Mouse (Mus musculus): ENCODE measurements around the gene Slc2a4. TPM values are rescaled to one million over a fixed set of nuclear protein-coding genes. Genes with fewer than 3 reads are reported as not detected.
A peak's percentile ranks its signal among the peaks of the same experiment; 100 is the strongest.

Slc2a4 gene
- polyA plus RNA-seq, 1 experiment, result 2.7 TPM

DNA sequence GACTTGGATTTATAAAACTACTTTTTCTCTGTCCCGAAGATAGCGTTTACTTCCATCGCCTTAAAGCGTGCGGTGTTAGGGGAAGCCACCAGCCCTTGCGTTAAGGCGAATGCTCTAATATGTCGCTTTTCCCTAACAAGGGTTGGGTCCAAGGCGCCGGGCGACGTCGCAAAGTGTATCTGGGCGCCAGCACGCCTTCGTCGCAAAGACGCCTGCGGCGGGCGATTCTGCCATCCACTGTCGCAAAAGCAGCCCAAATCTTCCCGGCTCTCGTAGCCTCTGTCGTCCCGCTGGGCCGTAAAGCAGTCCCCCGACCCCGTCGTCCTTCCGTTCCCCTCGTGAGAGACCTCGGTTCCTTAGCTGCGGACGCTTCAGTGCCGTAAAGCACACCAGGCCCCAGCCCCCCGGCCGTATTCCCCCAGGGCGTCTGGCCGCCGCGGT lies 46.6 kb downstream of the Slc2a4 start:
- H3K4me3 ChIP-seq (ENCODE audit: low read depth, low read length), result peak overlapping the region; percentile 92
- peak overlapping the region; percentile 92 for H3K27ac ChIP-seq (ENCODE audit: insufficient read depth, low read length)
- H3K36me3 ChIP-seq (ENCODE audit: control insufficient read depth, insufficient read depth, low read length, poor library complexity, severe bottlenecking), result peaks cover 12% of the 10 kb centered on the region; the same call in 1 of the 2 replicates
- no peaks in the 10 kb centered on the region for H3K4me1 ChIP-seq (ENCODE audit: control insufficient read depth, insufficient read depth, low read length)
- H3K9ac ChIP-seq (ENCODE audit: low read depth, poor library complexity, severe bottlenecking), result peak overlapping the region; percentile 84
- no peaks in the 10 kb centered on the region for H3K9me3 ChIP-seq (replicated peaks; ENCODE audit: control insufficient read depth, insufficient read depth, low read length, poor library complexity, severe bottlenecking)
- TF ChIP-seq CTCF (IDR thresholded peaks at IDR 0.05; ENCODE audit: low read depth, low read length) (no peak), EP300 (IDR thresholded peaks at IDR 0.05; ENCODE audit: insufficient read depth, low read depth, low read length) (no peak), POLR2A (IDR thresholded peaks at IDR 0.05; ENCODE audit: insufficient read depth, low read length) (no peak)
- no peaks in the 10 kb centered on the region for H3K27me3 ChIP-seq (ENCODE audit: control insufficient read depth, insufficient read depth, low read length, poor library complexity, severe bottlenecking)

DNA sequence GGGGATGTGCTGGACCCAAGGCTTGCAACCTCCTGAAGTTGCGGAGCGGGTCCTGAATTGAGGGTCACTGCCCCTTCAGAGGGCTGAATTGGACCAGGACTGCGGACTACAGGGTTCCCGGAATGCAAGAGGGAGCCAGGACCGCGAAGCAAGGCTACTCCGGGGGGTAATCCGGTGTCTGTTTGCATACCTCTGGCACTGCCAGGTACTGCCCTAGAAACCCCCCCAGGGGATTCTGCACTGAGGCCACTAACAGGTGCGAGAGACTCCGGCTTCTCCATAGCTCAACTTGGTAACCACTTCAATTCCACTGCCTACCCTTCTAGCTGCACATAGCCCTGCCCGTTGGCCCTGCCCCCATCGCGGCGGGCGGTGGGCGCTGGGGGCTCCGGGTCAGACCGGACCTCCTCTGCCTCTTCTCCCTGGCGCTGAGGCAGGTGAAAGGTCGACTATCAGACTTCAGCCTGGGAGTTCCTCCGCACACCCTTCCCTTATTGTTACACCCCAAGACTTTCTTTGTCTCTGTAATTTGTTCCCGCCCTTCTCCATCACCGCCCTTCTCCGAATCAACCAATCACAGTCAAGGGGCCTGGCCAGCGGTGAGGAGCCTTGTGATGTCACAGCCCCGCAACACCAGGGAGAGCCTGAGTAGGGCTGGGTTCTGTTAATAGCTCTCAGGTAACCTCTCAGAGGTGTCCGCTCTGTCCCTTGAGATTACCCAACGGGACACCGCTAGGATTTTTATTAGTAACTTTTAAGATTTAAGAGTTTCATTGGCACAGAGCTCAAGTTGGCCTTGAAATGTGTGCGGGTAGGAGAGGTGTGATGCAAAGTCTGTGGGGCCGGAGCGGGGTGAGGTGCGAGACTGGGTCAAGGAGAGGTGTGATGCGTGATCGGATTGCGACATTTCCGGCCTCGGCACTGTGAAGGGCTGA lies 47.2 kb downstream of the Slc2a4 start, which contains the start of the genes 2810408A11Rik and Neurl4:
TSS of gene 2810408A11Rik (minus strand) at position 517 of the 935 bp plus-strand sequence.
TSS of gene Neurl4 (plus strand) at position 602 of the 935 bp plus-strand sequence.
- TF ChIP-seq CTCF (IDR thresholded peaks at IDR 0.05; ENCODE audit: low read depth, low read length), result no peak
- TF ChIP-seq EP300 (IDR thresholded peaks at IDR 0.05; ENCODE audit: insufficient read depth, low read depth, low read length), result no peak; the same call in 1 of the 2 replicates
- Histone ChIP-seq H3K27me3 (ENCODE audit: control insufficient read depth, insufficient read depth, low read length, poor library complexity, severe bottlenecking) (no peaks in the 10 kb centered on the region), H3K36me3 (ENCODE audit: control insufficient read depth, insufficient read depth, low read length, poor library complexity, severe bottlenecking) (peaks cover 12% of the 10 kb centered on the region; the same call in 1 of the 2 replicates), H3K9me3 (replicated peaks; ENCODE audit: control insufficient read depth, insufficient read depth, low read length, poor library complexity, severe bottlenecking) (no peaks in the 10 kb centered on the region), H3K4me1 (ENCODE audit: control insufficient read depth, insufficient read depth, low read length) (no peaks in the 10 kb centered on the region), H3K4me3 (ENCODE audit: low read depth, low read length) (peak within 1 kb of the TSS; percentile 92), H3K9ac (ENCODE audit: low read depth, poor library complexity, severe bottlenecking) (peak within 1 kb of the TSS; percentile 84), H3K27ac (ENCODE audit: insufficient read depth, low read length) (peak within 1 kb of the TSS; percentile 92)

DNA sequence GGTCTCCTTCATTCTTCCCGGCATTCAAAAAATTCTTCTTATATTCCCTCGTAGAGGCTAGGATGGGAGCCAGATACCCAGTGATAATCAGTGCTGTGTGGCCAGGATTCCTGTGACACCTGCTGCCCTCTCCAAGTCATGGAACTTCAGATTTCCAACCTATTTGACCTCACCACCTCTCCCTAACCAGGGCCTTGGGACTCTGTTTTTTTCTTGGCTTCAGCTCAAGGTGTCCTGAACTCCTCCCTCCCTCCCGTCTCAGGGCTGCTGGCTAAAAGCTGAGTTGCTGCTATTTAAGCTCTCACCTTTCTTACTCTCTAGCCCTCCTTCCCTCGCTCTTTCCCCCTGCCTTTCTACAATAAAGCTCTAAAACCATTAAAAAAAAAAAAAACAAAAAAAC lies 48.1 kb downstream of the Slc2a4 start:
- Histone ChIP-seq H3K9me3 (replicated peaks; ENCODE audit: control insufficient read depth, insufficient read depth, low read length, poor library complexity, severe bottlenecking) (no peaks in the 10 kb centered on the region), H3K27ac (ENCODE audit: insufficient read depth, low read length) (no peak overlapping the region), H3K9ac (ENCODE audit: low read depth, poor library complexity, severe bottlenecking) (peak overlapping the region; percentile 69), H3K4me3 (ENCODE audit: low read depth, low read length) (peak overlapping the region; percentile 11; the same call in 1 of the 2 replicates), H3K4me1 (ENCODE audit: control insufficient read depth, insufficient read depth, low read length) (no peaks in the 10 kb centered on the region), H3K36me3 (ENCODE audit: control insufficient read depth, insufficient read depth, low read length, poor library complexity, severe bottlenecking) (peaks cover 7% of the 10 kb centered on the region; the same call in 1 of the 2 replicates), H3K27me3 (ENCODE audit: control insufficient read depth, insufficient read depth, low read length, poor library complexity, severe bottlenecking) (no peaks in the 10 kb centered on the region)
- TF ChIP-seq EP300 (IDR thresholded peaks at IDR 0.05; ENCODE audit: insufficient read depth, low read depth, low read length) (no peak), CTCF (IDR thresholded peaks at IDR 0.05; ENCODE audit: low read depth, low read length) (no peak), POLR2A (IDR thresholded peaks at IDR 0.05; ENCODE audit: insufficient read depth, low read length) (no peak)

DNA sequence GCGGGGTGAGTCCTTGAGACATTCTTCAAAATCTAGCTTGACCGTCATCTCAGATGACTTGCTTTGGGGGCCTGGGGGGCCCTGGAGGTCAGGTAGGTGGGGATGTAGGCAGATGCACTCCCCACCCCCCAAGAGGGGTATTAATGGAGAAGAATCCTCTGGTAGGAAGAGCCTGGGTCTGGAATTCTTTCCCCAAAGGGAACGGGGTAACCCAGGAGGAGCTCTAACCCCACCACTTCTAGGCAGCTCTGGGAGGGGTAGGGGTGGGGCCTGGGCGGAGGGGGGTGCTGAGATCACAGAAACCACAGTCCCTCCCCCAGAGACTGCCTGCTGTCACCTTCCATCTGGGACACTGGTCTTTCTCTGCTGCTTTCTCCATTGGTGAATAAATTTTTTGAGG lies 52.7 kb downstream of the Slc2a4 start, which contains the start of gene Acap1:
TSS of gene Acap1 (minus strand) at position 249 of the 400 bp plus-strand sequence.
- H3K36me3 ChIP-seq (ENCODE audit: control insufficient read depth, insufficient read depth, low read length, poor library complexity, severe bottlenecking), result no peaks in the 10 kb centered on the region
- no peaks in the 10 kb centered on the region for H3K27me3 ChIP-seq (ENCODE audit: control insufficient read depth, insufficient read depth, low read length, poor library complexity, severe bottlenecking)
- no peaks in the 10 kb centered on the region for H3K9me3 ChIP-seq (replicated peaks; ENCODE audit: control insufficient read depth, insufficient read depth, low read length, poor library complexity, severe bottlenecking)
- no peak within 1 kb of the TSS for H3K4me3 ChIP-seq (ENCODE audit: low read depth, low read length)
- no peak for TF ChIP-seq CTCF (IDR thresholded peaks at IDR 0.05; ENCODE audit: low read depth, low read length)
- TF ChIP-seq EP300 (IDR thresholded peaks at IDR 0.05; ENCODE audit: insufficient read depth, low read depth, low read length), result no peak
- TF ChIP-seq POLR2A (IDR thresholded peaks at IDR 0.05; ENCODE audit: insufficient read depth, low read length), result no peak
- H3K9ac ChIP-seq (ENCODE audit: low read depth, poor library complexity, severe bottlenecking), result peak within 1 kb of the TSS; percentile 52
- peaks cover 3% of the 10 kb centered on the region for H3K4me1 ChIP-seq (ENCODE audit: control insufficient read depth, insufficient read depth, low read length)
- no peak within 1 kb of the TSS for H3K27ac ChIP-seq (ENCODE audit: insufficient read depth, low read length)

DNA sequence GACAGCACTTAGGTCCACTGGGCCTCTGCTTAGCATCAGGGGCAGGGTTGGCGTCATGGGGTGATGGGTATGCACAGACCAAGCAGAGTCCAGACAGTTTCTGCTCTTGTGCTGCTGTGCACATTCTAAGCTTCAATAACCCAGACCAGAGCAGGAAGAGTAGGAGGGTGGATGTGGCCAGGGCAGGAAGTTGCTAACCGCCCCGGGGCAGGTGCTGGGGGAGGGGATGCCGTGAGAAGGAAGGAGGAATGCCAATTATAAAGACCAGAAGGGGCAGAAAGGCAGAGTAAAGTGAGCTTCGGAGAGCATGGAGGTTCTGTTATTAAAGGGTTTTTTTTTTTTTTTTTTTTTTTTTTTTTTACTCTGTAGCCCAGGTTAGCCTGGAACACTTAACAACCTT lies 53.3 kb downstream of the Slc2a4 start:
- H3K9me3 ChIP-seq (replicated peaks; ENCODE audit: control insufficient read depth, insufficient read depth, low read length, poor library complexity, severe bottlenecking), result no peaks in the 10 kb centered on the region
- H3K27me3 ChIP-seq (ENCODE audit: control insufficient read depth, insufficient read depth, low read length, poor library complexity, severe bottlenecking), result no peaks in the 10 kb centered on the region
- no peaks in the 10 kb centered on the region for H3K36me3 ChIP-seq (ENCODE audit: control insufficient read depth, insufficient read depth, low read length, poor library complexity, severe bottlenecking)
- no peak overlapping the region for H3K4me3 ChIP-seq (ENCODE audit: low read depth, low read length)
- H3K9ac ChIP-seq (ENCODE audit: low read depth, poor library complexity, severe bottlenecking), result peak overlapping the region; percentile 52; the same call in 1 of the 2 replicates
- TF ChIP-seq EP300 (IDR thresholded peaks at IDR 0.05; ENCODE audit: insufficient read depth, low read depth, low read length) (no peak), CTCF (IDR thresholded peaks at IDR 0.05; ENCODE audit: low read depth, low read length) (no peak), POLR2A (IDR thresholded peaks at IDR 0.05; ENCODE audit: insufficient read depth, low read length) (no peak)
- H3K27ac ChIP-seq (ENCODE audit: insufficient read depth, low read length), result no peak overlapping the region
- peaks cover 3% of the 10 kb centered on the region for H3K4me1 ChIP-seq (ENCODE audit: control insufficient read depth, insufficient read depth, low read length)

Other genes with a start within 250 kb of the Slc2a4 start
- gene Polr2a, start 189.6 kb downstream of the Slc2a4 start, polyA plus RNA-seq (2011; ENCODE audit: insufficient read depth, insufficient read length, low read depth, missing spikeins), result 102 and 103 TPM in 2 replicates
- gene Slc35g3, start 186.2 kb downstream of the Slc2a4 start, polyA plus RNA-seq (2011; ENCODE audit: insufficient read depth, insufficient read length, low read depth, missing spikeins), result not detected in 2 replicates
- 3.6 and 4.8 TPM in 2 replicates for gene Zbtb4, start 182.3 kb downstream of the Slc2a4 start, polyA plus RNA-seq (2011; ENCODE audit: insufficient read depth, insufficient read length, low read depth, missing spikeins)
- gene Chrnb1, start 152.2 kb downstream of the Slc2a4 start, polyA plus RNA-seq (2011; ENCODE audit: insufficient read depth, insufficient read length, low read depth, missing spikeins), result 10.1 and 12.1 TPM in 2 replicates
- 1.8 and 2.5 TPM in 2 replicates for gene Fgf11, start 146.3 kb downstream of the Slc2a4 start, polyA plus RNA-seq (2011; ENCODE audit: insufficient read depth, insufficient read length, low read depth, missing spikeins)
- 10.1 and 11.6 TPM in 2 replicates for gene Tmem102, start 142.6 kb downstream of the Slc2a4 start, polyA plus RNA-seq (2011; ENCODE audit: insufficient read depth, insufficient read length, low read depth, missing spikeins)
- gene Gm39566, start 132.9 kb downstream of the Slc2a4 start, polyA plus RNA-seq (2011; ENCODE audit: insufficient read depth, insufficient read length, low read depth, missing spikeins), result not detected in 2 replicates
- not detected in 2 replicates for gene Spem2, start 129.7 kb downstream of the Slc2a4 start, polyA plus RNA-seq (2011; ENCODE audit: insufficient read depth, insufficient read length, low read depth, missing spikeins)
- gene Spem1, start 126.0 kb downstream of the Slc2a4 start, polyA plus RNA-seq (2011; ENCODE audit: insufficient read depth, insufficient read length, low read depth, missing spikeins), result not detected in 2 replicates
- gene Nlgn2, start 110.4 kb downstream of the Slc2a4 start, polyA plus RNA-seq (2011; ENCODE audit: insufficient read depth, insufficient read length, low read depth, missing spikeins), result 19.6 and 25.4 TPM in 2 replicates
- 97.1 and 103 TPM in 2 replicates for gene Tmem256, start 109.7 kb downstream of the Slc2a4 start, polyA plus RNA-seq (2011; ENCODE audit: insufficient read depth, insufficient read length, low read depth, missing spikeins)
- 27.2 and 31.2 TPM in 2 replicates for gene Plscr3, start 101.8 kb downstream of the Slc2a4 start, polyA plus RNA-seq (2011; ENCODE audit: insufficient read depth, insufficient read length, low read depth, missing spikeins)
- 15.6 and 19.6 TPM in 2 replicates for gene Tnk1, start 89.5 kb downstream of the Slc2a4 start, polyA plus RNA-seq (2011; ENCODE audit: insufficient read depth, insufficient read length, low read depth, missing spikeins)
- not detected in 2 replicates for gene Tmem95, start 70.2 kb downstream of the Slc2a4 start, polyA plus RNA-seq (2011; ENCODE audit: insufficient read depth, insufficient read length, low read depth, missing spikeins)
- gene Kctd11, start 66.8 kb downstream of the Slc2a4 start, polyA plus RNA-seq (2011; ENCODE audit: insufficient read depth, insufficient read length, low read depth, missing spikeins), result 5.2 and 6.3 TPM in 2 replicates
- gene Acap1, start 52.6 kb downstream of the Slc2a4 start, polyA plus RNA-seq (2011; ENCODE audit: insufficient read depth, insufficient read length, low read depth, missing spikeins), result 1.5 and 2.3 TPM in 2 replicates
- gene 2810408A11Rik, start 47.2 kb downstream of the Slc2a4 start, polyA plus RNA-seq (2011; ENCODE audit: insufficient read depth, insufficient read length, low read depth, missing spikeins), result 11.6 and 13.1 TPM in 2 replicates
- 27.9 and 32.4 TPM in 2 replicates for gene Neurl4, start 47.1 kb downstream of the Slc2a4 start, polyA plus RNA-seq (2011; ENCODE audit: insufficient read depth, insufficient read length, low read depth, missing spikeins)
- gene Gps2, start 34.3 kb downstream of the Slc2a4 start, polyA plus RNA-seq (2011; ENCODE audit: insufficient read depth, insufficient read length, low read depth, missing spikeins), result 23.9 and 24.4 TPM in 2 replicates
- 1,015 and 1,063 TPM in 2 replicates for gene Eif5a, start 26.2 kb downstream of the Slc2a4 start, polyA plus RNA-seq (2011; ENCODE audit: insufficient read depth, insufficient read length, low read depth, missing spikeins)
- 55.2 and 57.2 TPM in 2 replicates for gene Ybx2, start 12.4 kb downstream of the Slc2a4 start, polyA plus RNA-seq (2011; ENCODE audit: insufficient read depth, insufficient read length, low read depth, missing spikeins)
- 106 and 144 TPM in 2 replicates for gene Cldn7, start 16.6 kb upstream of the Slc2a4 start, polyA plus RNA-seq (2011; ENCODE audit: insufficient read depth, insufficient read length, low read depth, missing spikeins)
- 61.9 and 63.4 TPM in 2 replicates for gene Ctdnep1, start 33.0 kb upstream of the Slc2a4 start, polyA plus RNA-seq (2011; ENCODE audit: insufficient read depth, insufficient read length, low read depth, missing spikeins)
- gene Elp5, start 34.3 kb upstream of the Slc2a4 start, polyA plus RNA-seq (2011; ENCODE audit: insufficient read depth, insufficient read length, low read depth, missing spikeins), result 77.6 and 80.1 TPM in 2 replicates
- gene Gabarap, start 43.0 kb upstream of the Slc2a4 start, polyA plus RNA-seq (2011; ENCODE audit: insufficient read depth, insufficient read length, low read depth, missing spikeins), result 141 and 144 TPM in 2 replicates
- gene Phf23, start 47.6 kb upstream of the Slc2a4 start, polyA plus RNA-seq (2011; ENCODE audit: insufficient read depth, insufficient read length, low read depth, missing spikeins), result 75.6 and 83.0 TPM in 2 replicates
- gene Dvl2, start 52.4 kb upstream of the Slc2a4 start, polyA plus RNA-seq (2011; ENCODE audit: insufficient read depth, insufficient read length, low read depth, missing spikeins), result 60.1 and 63.3 TPM in 2 replicates
- gene Acadvl, start 67.2 kb upstream of the Slc2a4 start, polyA plus RNA-seq (2011; ENCODE audit: insufficient read depth, insufficient read length, low read depth, missing spikeins), result 17.1 and 19.8 TPM in 2 replicates
- gene Dlg4, start 68.8 kb upstream of the Slc2a4 start, polyA plus RNA-seq (2011; ENCODE audit: insufficient read depth, insufficient read length, low read depth, missing spikeins), result 17.1 and 25.7 TPM in 2 replicates
- gene Asgr1, start 105.9 kb upstream of the Slc2a4 start, polyA plus RNA-seq (2011; ENCODE audit: insufficient read depth, insufficient read length, low read depth, missing spikeins), result not detected in 2 replicates
- gene Asgr2, start 144.5 kb upstream of the Slc2a4 start, polyA plus RNA-seq (2011; ENCODE audit: insufficient read depth, insufficient read length, low read depth, missing spikeins), result not detected in 2 replicates
- 0.37 and 0.43 TPM in 2 replicates for gene Mgl2, start 182.1 kb upstream of the Slc2a4 start, polyA plus RNA-seq (2011; ENCODE audit: insufficient read depth, insufficient read length, low read depth, missing spikeins)
- gene Clec10a, start 208.0 kb upstream of the Slc2a4 start, polyA plus RNA-seq (2011; ENCODE audit: insufficient read depth, insufficient read length, low read depth, missing spikeins), result not detected in 2 replicates